Mouse (Mus musculus) heart, embryonic 13.5 days (tissue): ENCODE data around the gene Bcl11a. TPM values are rescaled to one million over a fixed set of nuclear protein-coding genes. Genes with fewer than 3 reads are reported as not detected.
A peak's percentile ranks its signal among the peaks of the same experiment; 100 is the strongest.

Source experiments
- ATAC-seq: fragments of 200-750 bp; cut with Nextera tagmentation; 2 replicates; pipeline ENCODE4 v1.8.0; 2017; ENCODE audit warnings: moderate TSS enrichment; ENCODE audit not compliant: insufficient number of reproducible peaks, low FRiP score, low TSS enrichment; ENCODE audit errors: extremely low read depth
- H3K27ac ChIP-seq: fragments of 300-500 bp; sonication (generic); replicated peaks from 2 replicates; pipeline ENCODE4 v1.5.1; 2015; ENCODE audit warnings: moderate library complexity, mild to moderate bottlenecking, inconsistent platforms
- H3K27me3 ChIP-seq: fragments of 300-500 bp; sonication (generic); replicated peaks from 2 replicates; pipeline ENCODE4 v1.6.1; 2015; ENCODE audit warnings: mild to moderate bottlenecking, inconsistent platforms
- H3K36me3 ChIP-seq: fragments of 300-500 bp; sonication (generic); 2 replicates; pipeline ENCODE4 v1.6.1; 2015; ENCODE audit warnings: mild to moderate bottlenecking, inconsistent platforms
- H3K4me1 ChIP-seq: fragments of 300-500 bp; sonication (generic); 2 replicates; pipeline ENCODE4 v1.6.1; 2015; ENCODE audit warnings: inconsistent platforms
- H3K4me2 ChIP-seq: fragments of 300-500 bp; sonication (generic); 2 replicates; pipeline ENCODE4 v1.6.1; 2015; ENCODE audit warnings: inconsistent platforms, mild to moderate bottlenecking, moderate library complexity
- H3K4me3 ChIP-seq: fragments of 300-500 bp; sonication (generic); 2 replicates; pipeline ENCODE4 v1.5.1; 2015; ENCODE audit warnings: moderate library complexity, mild to moderate bottlenecking, inconsistent platforms
- H3K9ac ChIP-seq: fragments of 300-500 bp; sonication (generic); 2 replicates; pipeline ENCODE4 v1.6.1; 2015; ENCODE audit warnings: inconsistent platforms, mild to moderate bottlenecking, moderate library complexity
- H3K9me3 ChIP-seq: fragments of 300-500 bp; sonication (generic); 2 replicates; pipeline ENCODE4 v1.6.1; 2016; ENCODE audit warnings: inconsistent platforms
- WGBS: fragments of 180-500 bp; shearing (Covaris S2); methylation state at CpG from one replicate; pipeline ENCODE4 v1.1.7; 2015; ENCODE audit warnings: mixed read lengths; 5-methylcytosine and 5-hydroxymethylcytosine counted together
- polyA plus RNA-seq: library from polyadenylated mRNA; unstranded; fragments of >200 nt; fragmentation: Nextera tagmentation; extraction: Ambion mirVana; gene quantifications from 2 replicates; pipeline ENCODE4 v1.2.1, GENCODE M21; 2015

The Bcl11a gene
- polyA plus RNA-seq, 1 experiment from 2014 or later = 15.3 TPM

DNA sequence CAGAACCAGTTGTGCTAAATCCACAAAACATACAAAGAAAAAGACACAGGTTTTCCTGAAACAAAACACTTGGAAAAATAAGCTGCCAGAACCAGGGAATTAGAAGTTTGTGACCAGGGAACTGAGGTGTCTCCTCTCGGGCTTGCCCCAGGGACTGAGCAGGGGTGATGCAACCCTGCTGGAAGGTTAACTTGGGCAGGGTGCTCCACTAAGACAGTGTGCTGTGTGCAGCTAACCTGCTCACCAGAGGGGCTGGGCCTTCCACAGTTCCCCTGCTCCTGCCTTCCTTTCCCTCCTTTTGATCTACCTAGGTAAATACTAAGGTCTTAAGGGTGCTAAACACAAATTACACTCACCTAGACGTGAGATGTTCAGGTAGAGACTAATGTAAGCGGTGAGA lies 14.8 kb downstream of the Bcl11a start:
- no peak for ATAC-seq
- Histone ChIP-seq H3K4me3 (no peak overlapping the region), H3K4me2 (no peak overlapping the region), H3K27me3 (no peaks in the 10 kb centered on the region), H3K27ac (peak overlapping the region; percentile 5; the same call in 1 of the 2 replicates), H3K9me3 (no peaks in the 10 kb centered on the region), H3K36me3 (peaks cover 30% of the 10 kb centered on the region), H3K9ac (0 out of 2 replicates have a peak overlapping the region, but pooled peaks have one; percentile 5), H3K4me1 (peaks cover 55% of the 10 kb centered on the region)
- WGBS = 64% methylated on average over 3 of the region's 3 CpGs

DNA sequence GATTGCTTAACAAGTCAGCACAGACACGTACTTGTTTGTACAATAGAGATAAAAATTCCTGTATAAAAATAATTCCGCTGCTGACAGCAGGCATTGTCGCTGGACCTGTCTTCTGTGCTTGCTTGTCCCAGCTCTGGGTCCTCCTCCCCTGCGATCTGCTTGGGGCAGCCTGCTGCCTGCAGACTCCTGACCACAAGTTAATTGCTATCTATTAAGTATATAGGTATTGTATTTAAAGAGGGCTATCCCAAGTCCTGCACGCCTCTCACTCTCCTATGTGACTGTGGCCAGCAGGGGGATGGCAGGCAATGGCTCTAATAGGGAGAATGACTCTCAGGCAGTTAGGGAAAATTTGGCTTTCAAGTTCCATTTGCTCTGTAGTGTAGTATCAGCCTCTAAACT lies 16.2 kb downstream of the Bcl11a start:
- WGBS = 20% methylated on average over 5 of the region's 5 CpGs
- Histone ChIP-seq H3K4me3 (no peak overlapping the region), H3K4me2 (peak overlapping the region; percentile 40), H3K27me3 (no peaks in the 10 kb centered on the region), H3K4me1 (peaks cover 68% of the 10 kb centered on the region), H3K9ac (peak overlapping the region; percentile 50; the same call in 1 of the 2 replicates), H3K27ac (peak overlapping the region; percentile 50), H3K9me3 (no peaks in the 10 kb centered on the region), H3K36me3 (peaks cover 15% of the 10 kb centered on the region)
- no peak for ATAC-seq

DNA sequence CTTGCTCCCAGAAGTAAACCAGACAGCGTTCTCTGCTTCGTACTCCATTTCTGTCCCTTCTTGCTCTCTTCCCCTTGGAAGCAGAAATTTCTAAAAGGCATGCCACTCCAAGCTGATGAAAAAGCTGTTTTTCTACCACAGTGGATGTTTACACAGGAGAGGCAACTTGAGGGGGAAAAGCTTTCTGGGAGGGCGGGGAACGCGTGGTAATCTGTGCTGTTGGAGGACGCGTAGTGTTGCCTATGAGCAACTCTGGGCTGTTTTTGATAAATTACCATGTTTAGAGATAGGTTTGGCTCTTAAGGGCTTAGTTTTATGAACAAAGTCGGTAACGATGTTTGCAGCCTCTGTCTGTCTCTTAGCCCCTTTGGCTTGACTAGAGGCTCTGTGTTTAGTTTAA lies 17.4 kb downstream of the Bcl11a start:
- peaks cover 9% of the 10 kb centered on the region; the same call in 1 of the 2 replicates for H3K36me3 ChIP-seq

DNA sequence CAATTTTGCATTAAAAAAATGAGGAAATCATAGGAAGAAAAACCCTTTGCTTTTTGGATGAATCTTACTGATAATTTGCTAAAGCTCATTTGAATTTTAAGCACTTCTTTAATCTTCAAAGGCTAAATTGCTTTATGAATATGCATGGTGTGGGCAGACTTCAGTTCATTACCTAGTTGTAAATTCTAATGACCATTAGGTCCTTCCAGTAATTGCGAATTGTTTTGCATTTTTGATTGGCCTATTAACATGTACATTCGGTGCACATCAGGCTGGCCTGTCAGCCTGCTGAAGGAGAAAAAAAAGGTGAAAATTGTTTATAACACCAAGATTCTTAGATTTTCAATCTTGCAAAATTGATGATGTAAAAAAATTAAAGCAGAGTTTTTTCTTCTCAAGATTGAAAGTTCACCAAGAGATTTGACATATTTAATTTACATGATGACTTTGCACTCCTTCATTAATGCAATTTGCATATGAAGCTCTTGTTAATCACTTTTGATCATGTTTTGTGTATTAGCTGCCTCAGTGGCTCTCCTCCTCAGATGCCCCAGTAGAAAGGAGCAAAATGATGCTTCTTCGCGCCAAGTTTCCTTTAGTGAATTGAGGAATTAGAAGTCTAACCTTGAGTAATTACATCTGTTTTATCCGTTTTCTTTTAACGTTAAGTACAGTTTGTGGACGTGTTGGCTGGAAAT lies 17.9 kb downstream of the Bcl11a start:
- no peak overlapping the region for H3K27ac ChIP-seq
- H3K4me3 ChIP-seq = no peak overlapping the region
- H3K36me3 ChIP-seq = peaks cover 5% of the 10 kb centered on the region; the same call in 1 of the 2 replicates
- no peaks in the 10 kb centered on the region for H3K9me3 ChIP-seq
- H3K27me3 ChIP-seq = no peaks in the 10 kb centered on the region
- no peak overlapping the region for H3K4me2 ChIP-seq
- ATAC-seq = no peak
- peaks cover 84% of the 10 kb centered on the region for H3K4me1 ChIP-seq
- 82% methylated on average over 7 of the region's 7 CpGs for WGBS
- no peak overlapping the region for H3K9ac ChIP-seq

More for the DNA sequence above, 17.4 kb downstream of the Bcl11a start:
- Histone ChIP-seq H3K27me3 (no peaks in the 10 kb centered on the region), H3K9ac (peak overlapping the region; percentile 55), H3K4me1 (peaks cover 78% of the 10 kb centered on the region), H3K4me2 (peak overlapping the region; percentile 22), H3K27ac (peak overlapping the region; percentile 28; the same call in 1 of the 2 replicates), H3K9me3 (no peaks in the 10 kb centered on the region), H3K4me3 (no peak overlapping the region)
- ATAC-seq = no peak
- WGBS = 44% methylated on average over 9 of the region's 9 CpGs

DNA sequence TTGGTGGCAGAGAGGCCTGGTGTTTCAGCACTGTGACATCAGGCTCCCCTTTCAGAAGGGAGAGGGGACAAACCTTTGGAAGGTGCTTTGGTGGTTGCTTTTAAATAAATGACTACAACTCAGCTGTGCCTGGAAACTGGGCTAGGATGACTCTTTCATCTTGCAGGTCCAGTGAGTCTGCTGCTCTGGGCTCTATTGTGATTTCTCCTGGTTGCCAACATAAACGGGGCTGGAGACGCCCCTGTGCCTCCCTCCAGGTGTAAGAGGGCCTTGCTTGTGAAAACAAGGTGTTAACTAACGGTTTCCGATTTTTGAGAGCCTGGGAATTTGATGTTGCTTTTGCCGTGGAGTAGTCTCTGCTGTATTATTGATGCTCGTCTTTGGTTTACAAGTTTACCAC lies 18.6 kb downstream of the Bcl11a start:
- WGBS = 57% methylated on average over 6 of the region's 6 CpGs

DNA sequence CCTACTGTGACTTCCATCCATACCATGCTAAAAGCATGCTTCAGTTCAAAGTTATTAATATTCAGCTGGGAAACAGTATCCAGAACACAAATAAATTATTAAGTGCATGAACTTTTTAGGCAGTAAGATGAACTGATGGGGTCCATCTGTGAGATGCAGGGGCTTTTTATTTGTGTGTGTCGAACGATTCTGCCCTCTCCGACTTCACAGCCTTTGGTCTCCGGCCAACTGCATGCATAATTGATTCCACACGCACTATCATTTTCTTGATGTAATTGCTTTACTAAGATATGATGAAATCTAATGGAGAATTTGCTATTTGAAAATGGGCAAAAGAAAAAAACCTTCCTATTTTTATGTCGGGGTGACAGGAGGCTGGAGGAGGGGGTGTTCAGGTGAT lies 19.2 kb downstream of the Bcl11a start:
- Histone ChIP-seq H3K36me3 (peaks cover 5% of the 10 kb centered on the region; the same call in 1 of the 2 replicates), H3K4me2 (no peak overlapping the region), H3K9ac (no peak overlapping the region), H3K4me3 (no peak overlapping the region), H3K27me3 (no peaks in the 10 kb centered on the region), H3K4me1 (peaks cover 85% of the 10 kb centered on the region), H3K27ac (no peak overlapping the region), H3K9me3 (no peaks in the 10 kb centered on the region)
- 66% methylated on average over 6 of the region's 6 CpGs for WGBS
- ATAC-seq = no peak

More for the DNA sequence above, 18.6 kb downstream of the Bcl11a start:
- H3K4me2 ChIP-seq = no peak overlapping the region
- no peak overlapping the region for H3K27ac ChIP-seq
- no peak for ATAC-seq
- H3K27me3 ChIP-seq = no peaks in the 10 kb centered on the region
- H3K4me3 ChIP-seq = no peak overlapping the region
- no peaks in the 10 kb centered on the region for H3K9me3 ChIP-seq
- peaks cover 5% of the 10 kb centered on the region; the same call in 1 of the 2 replicates for H3K36me3 ChIP-seq
- H3K4me1 ChIP-seq = peaks cover 85% of the 10 kb centered on the region
- no peak overlapping the region for H3K9ac ChIP-seq

DNA sequence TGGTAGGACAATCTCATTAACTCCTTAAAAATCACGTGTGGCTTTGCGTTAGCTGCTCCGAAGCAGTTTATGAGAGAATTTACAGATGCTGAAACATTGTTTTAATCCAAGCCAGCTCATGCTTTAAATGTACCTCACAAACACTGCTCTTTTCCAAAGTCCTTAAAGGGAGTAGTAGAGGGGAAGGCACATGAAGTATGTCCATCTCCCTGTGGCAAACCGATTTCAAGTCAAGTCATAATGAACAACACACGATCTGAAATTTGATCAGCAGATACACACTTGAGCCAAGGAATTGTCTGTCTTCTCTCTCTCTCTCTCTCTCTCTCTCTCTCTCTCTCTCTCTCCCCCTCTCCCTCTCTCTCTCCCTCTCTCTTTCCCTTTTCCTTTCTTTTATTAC lies 20.2 kb downstream of the Bcl11a start:
- no peaks in the 10 kb centered on the region for H3K36me3 ChIP-seq
- H3K27me3 ChIP-seq = no peaks in the 10 kb centered on the region
- no peak overlapping the region for H3K9ac ChIP-seq
- 79% methylated on average over 5 of the region's 5 CpGs for WGBS
- H3K27ac ChIP-seq = no peak overlapping the region
- H3K4me1 ChIP-seq = peaks cover 91% of the 10 kb centered on the region
- no peaks in the 10 kb centered on the region for H3K9me3 ChIP-seq
- no peak overlapping the region for H3K4me3 ChIP-seq
- H3K4me2 ChIP-seq = no peak overlapping the region
- no peak for ATAC-seq

DNA sequence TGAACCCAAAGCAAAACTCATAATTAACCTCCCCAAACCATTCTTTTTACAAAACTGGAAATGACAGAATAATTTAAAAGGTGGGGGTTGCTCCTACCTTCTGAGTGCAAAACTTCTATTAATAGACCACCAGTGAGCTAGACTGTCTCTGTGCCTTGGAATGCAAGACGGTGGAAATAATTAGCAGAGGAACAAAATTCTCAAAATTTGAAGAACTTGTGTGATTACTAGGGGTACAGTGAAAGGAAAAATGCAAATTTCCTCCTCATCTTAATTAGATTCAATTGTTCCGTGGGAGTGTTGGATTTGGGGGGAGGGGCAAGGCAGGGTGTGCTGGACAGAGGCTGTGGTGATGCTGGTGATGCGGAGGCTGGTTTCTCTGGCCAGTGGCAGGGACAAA lies 20.8 kb downstream of the Bcl11a start:
- H3K4me3 ChIP-seq = no peak overlapping the region
- no peaks in the 10 kb centered on the region for H3K36me3 ChIP-seq
- H3K27me3 ChIP-seq = no peaks in the 10 kb centered on the region
- no peak for ATAC-seq
- no peak overlapping the region for H3K9ac ChIP-seq
- WGBS = 31% methylated on average over 3 of the region's 3 CpGs
- H3K9me3 ChIP-seq = no peaks in the 10 kb centered on the region
- H3K4me2 ChIP-seq = peak overlapping the region; percentile 4; the same call in 1 of the 2 replicates
- 0 out of 2 replicates have a peak overlapping the region, but pooled peaks have one; percentile 8 for H3K27ac ChIP-seq
- H3K4me1 ChIP-seq = peaks cover 92% of the 10 kb centered on the region

DNA sequence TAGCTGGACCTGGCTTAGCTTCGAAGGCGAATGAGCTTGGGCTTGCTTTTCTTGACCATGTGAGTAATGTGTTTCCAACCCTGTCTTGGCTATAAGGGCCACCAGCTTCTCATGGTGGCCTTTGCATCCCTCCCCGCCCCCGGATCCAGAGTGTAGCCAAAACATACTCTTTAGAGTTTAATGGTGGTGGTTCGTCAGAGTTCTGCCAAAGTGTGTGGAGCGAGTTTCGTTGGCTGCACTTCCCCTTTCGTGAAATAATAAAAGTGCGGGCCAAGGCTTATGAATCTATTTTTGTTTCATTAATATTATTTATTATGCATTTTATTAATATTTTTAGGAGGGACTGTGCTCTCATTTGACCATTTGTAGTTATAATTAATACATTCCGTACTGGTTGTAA lies 21.4 kb downstream of the Bcl11a start:
- 0 out of 2 replicates have a peak overlapping the region, but pooled peaks have one; percentile 8 for H3K27ac ChIP-seq
- ATAC-seq = no peak
- no peak overlapping the region for H3K4me3 ChIP-seq
- no peak overlapping the region for H3K4me2 ChIP-seq
- 81% methylated on average over 10 of the region's 10 CpGs for WGBS
- H3K9me3 ChIP-seq = no peaks in the 10 kb centered on the region
- no peak overlapping the region for H3K9ac ChIP-seq
- H3K36me3 ChIP-seq = no peaks in the 10 kb centered on the region
- peaks cover 87% of the 10 kb centered on the region for H3K4me1 ChIP-seq
- no peaks in the 10 kb centered on the region for H3K27me3 ChIP-seq

DNA sequence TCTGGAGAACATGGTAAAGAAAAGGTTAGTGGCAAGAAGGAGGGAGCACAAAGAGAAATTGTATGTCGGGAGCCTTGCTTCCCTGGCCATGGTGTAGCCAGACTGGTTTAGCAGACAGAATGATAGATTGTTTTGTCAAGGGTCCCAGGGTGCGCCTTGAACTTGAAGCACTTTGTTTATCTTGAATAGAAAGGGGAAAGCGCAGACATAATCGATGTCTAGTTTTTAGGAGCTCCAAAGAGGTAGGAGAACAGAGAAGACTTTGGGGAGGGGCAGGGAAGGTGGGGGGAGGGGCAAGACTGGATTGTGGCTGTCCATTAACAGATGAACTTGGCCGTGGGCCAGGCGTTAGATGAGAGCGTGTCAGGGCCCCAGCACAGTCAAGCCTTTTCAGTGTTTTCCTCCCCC lies 22.0 kb downstream of the Bcl11a start:
- no peaks in the 10 kb centered on the region for H3K27me3 ChIP-seq
- peak overlapping the region; percentile 63 for H3K27ac ChIP-seq
- H3K36me3 ChIP-seq = no peaks in the 10 kb centered on the region
- WGBS = 26% methylated on average over 7 of the region's 7 CpGs
- no peaks in the 10 kb centered on the region for H3K9me3 ChIP-seq
- no peak overlapping the region for H3K4me3 ChIP-seq
- peak overlapping the region; percentile 44 for H3K4me2 ChIP-seq
- 0 out of 2 replicates have a peak, but pooled peaks have one; percentile 58 for ATAC-seq
- 0 out of 2 replicates have a peak overlapping the region, but pooled peaks have one; percentile 37 for H3K9ac ChIP-seq
- peaks cover 80% of the 10 kb centered on the region for H3K4me1 ChIP-seq

DNA sequence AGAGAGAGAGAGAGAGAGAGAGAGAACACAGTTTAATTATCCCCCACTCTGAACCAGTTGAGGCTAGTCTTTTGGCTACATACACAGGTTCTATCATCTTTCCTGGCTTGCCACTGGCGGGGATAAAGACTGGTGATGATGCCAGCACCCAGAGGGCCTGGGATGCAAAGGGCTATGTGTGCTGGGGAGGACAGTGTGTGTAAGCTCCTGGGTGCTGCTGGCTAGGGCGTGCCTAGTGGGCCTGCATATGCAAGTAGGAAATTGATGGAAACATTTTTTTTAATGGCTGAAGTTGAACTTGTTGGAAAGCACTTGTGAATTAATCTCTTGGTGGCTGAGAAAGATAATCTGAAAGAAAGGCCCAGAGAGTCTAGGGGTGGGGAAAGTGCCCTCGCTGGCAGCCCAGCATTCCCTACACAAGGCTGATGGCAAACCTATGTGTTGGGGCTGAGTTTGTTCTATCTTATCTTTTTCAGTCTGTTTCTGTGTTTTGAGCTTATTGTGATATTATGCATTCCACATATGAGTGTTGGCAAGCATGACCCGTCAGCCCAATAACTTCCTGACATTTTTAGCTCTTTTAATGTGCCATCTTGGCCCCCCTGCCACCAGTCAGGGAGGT lies 22.7 kb downstream of the Bcl11a start:
- 41% methylated on average over 4 of the region's 4 CpGs for WGBS
- H3K27me3 ChIP-seq = no peaks in the 10 kb centered on the region
- H3K4me2 ChIP-seq = peak overlapping the region; percentile 44
- no peak overlapping the region for H3K4me3 ChIP-seq
- H3K36me3 ChIP-seq = no peaks in the 10 kb centered on the region
- ATAC-seq = no peak
- H3K4me1 ChIP-seq = peaks cover 74% of the 10 kb centered on the region
- H3K27ac ChIP-seq = peak overlapping the region; percentile 76
- H3K9me3 ChIP-seq = no peaks in the 10 kb centered on the region
- no peak overlapping the region for H3K9ac ChIP-seq
